Mouse (Mus musculus) midbrain, embryonic 13.5 days (tissue): ENCODE measurements around the gene Cpm. TPM values are rescaled to one million over a fixed set of nuclear protein-coding genes. Genes with fewer than 3 reads are reported as not detected.

Experiments used
- ATAC-seq: fragments of 200-750 bp; cut with Nextera tagmentation; 2 replicates; pipeline ENCODE4 v1.8.0; 2017; ENCODE audit warnings: mild to moderate bottlenecking, moderate TSS enrichment, moderate library complexity
- H3K27ac ChIP-seq: fragments of 300-500 bp; sonication (generic); 2 replicates; pipeline ENCODE4 v1.5.1; 2015; ENCODE audit warnings: inconsistent platforms, mild to moderate bottlenecking, moderate library complexity
- H3K27me3 ChIP-seq: fragments of 300-500 bp; sonication (generic); 2 replicates; pipeline ENCODE4 v1.6.1; 2015; ENCODE audit warnings: mild to moderate bottlenecking, inconsistent platforms
- H3K36me3 ChIP-seq: fragments of 300-500 bp; sonication (generic); 2 replicates; pipeline ENCODE4 v1.6.1; 2015; ENCODE audit warnings: mild to moderate bottlenecking, inconsistent platforms
- H3K4me1 ChIP-seq: fragments of 300-500 bp; sonication (generic); replicated peaks from 2 replicates; pipeline ENCODE4 v1.6.1; 2015; ENCODE audit warnings: inconsistent platforms
- H3K4me2 ChIP-seq: fragments of 300-500 bp; sonication (generic); replicated peaks from 2 replicates; pipeline ENCODE4 v1.6.1; 2015; ENCODE audit warnings: moderate library complexity, mild to moderate bottlenecking, inconsistent platforms
- H3K4me3 ChIP-seq: fragments of 300-500 bp; sonication (generic); replicated peaks from 2 replicates; pipeline ENCODE4 v1.5.1; 2015; ENCODE audit warnings: mild to moderate bottlenecking, inconsistent platforms
- H3K9ac ChIP-seq: fragments of 300-500 bp; sonication (generic); replicated peaks from 2 replicates; pipeline ENCODE4 v1.6.1; 2015; ENCODE audit warnings: mild to moderate bottlenecking, inconsistent platforms
- H3K9me3 ChIP-seq: fragments of 300-500 bp; sonication (generic); 2 replicates; pipeline ENCODE4 v1.6.1; 2016; ENCODE audit warnings: mild to moderate bottlenecking, inconsistent platforms
- WGBS: fragments of 180-500 bp; shearing (Covaris S2); methylation state at CpG from one replicate; pipeline ENCODE4 v1.1.7; 2015; 5-methylcytosine and 5-hydroxymethylcytosine counted together
- polyA plus RNA-seq: library from polyadenylated mRNA; unstranded; fragments of >200 nt; fragmentation: Nextera tagmentation; extraction: Ambion mirVana; gene quantifications from 2 replicates; pipeline ENCODE4 v1.2.1, GENCODE M21; 2015

Gene Cpm
- 3.3 and 5.7 TPM in 2 replicates for polyA plus RNA-seq

- H3K4me1 ChIP-seq = peaks cover 16% of the 10 kb centered on the region
- under 1% methylated on average over 72 of the region's 73 CpGs for WGBS
- peaks cover 59% of the 10 kb centered on the region for H3K27me3 ChIP-seq
Measured at GRCm38 (mm10) chr10:117629169-117629971, at the start of gene Cpm. Gene Cpm, plus strand, starts transcription at chr10:117629500.

DNA sequence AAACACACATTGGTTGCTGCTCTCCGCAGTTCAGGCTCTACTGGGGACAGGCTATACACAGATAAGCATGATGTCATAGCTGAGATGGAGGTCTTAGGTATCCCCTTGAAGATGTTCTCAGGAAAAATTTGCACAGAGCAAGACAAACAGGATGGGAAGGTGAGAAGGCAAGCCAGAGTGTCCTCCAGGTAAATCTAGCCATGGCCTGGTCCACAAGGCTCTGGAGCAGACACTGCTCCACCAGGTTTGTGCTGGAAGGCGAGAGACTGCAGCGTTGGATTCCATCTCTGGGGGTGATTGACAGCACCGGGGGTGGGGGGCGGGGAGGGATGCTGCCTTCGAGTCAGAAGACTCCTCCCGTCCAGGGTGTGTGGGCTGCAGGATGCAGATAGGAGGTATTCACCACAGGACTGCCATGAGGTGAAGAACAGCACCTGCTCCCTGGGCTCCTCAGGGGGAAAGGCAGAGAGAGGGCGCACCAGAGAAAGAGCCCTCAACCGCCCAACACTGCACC is 49.5 kb upstream of the Cpm start:
- Histone ChIP-seq H3K4me3 (no peak overlapping the region), H3K9me3 (no peaks in the 10 kb centered on the region), H3K9ac (no peak overlapping the region), H3K27ac (no peak overlapping the region), H3K36me3 (no peaks in the 10 kb centered on the region), H3K4me2 (no peak overlapping the region), H3K27me3 (no peaks in the 10 kb centered on the region), H3K4me1 (peaks cover 3% of the 10 kb centered on the region; the same call in 1 of the 2 replicates)
- 58% methylated on average over 9 of the region's 9 CpGs for WGBS
- ATAC-seq = no peak

More at GRCm38 (mm10) chr10:117629169-117629971, at the start of gene Cpm:
- ATAC-seq = peak; percentile 90
- Histone ChIP-seq H3K9ac (peak within 1 kb of the TSS; percentile 55), H3K4me2 (peak within 1 kb of the TSS; percentile 82), H3K9me3 (no peaks in the 10 kb centered on the region), H3K4me3 (peak within 1 kb of the TSS; percentile 51), H3K27ac (no peak within 1 kb of the TSS), H3K36me3 (no peaks in the 10 kb centered on the region)

DNA sequence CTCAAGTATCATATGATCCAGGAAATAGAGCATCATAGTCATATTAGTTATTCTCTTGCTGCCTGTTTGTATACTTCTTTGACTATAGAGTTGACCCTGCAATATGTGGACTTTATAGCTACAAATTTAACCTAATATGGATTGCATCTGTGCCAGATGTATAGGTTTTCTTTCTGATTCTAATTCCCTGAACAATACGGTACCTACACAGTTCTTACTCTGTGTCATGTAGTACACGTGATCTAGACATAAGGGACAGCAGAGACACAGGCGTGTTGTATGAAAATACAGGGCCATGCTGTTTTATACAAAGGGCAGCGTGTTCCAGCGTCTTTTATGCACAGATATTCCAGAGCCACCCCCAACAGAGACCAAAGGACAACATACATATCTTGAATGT is 48.9 kb upstream of the Cpm start:
- Histone ChIP-seq H3K4me2 (no peak overlapping the region), H3K9me3 (no peaks in the 10 kb centered on the region), H3K27ac (no peak overlapping the region), H3K9ac (no peak overlapping the region), H3K27me3 (no peaks in the 10 kb centered on the region), H3K4me3 (no peak overlapping the region), H3K36me3 (no peaks in the 10 kb centered on the region), H3K4me1 (peaks cover 3% of the 10 kb centered on the region; the same call in 1 of the 2 replicates)
- ATAC-seq = no peak
- 87% methylated on average over 5 of the region's 5 CpGs for WGBS

DNA sequence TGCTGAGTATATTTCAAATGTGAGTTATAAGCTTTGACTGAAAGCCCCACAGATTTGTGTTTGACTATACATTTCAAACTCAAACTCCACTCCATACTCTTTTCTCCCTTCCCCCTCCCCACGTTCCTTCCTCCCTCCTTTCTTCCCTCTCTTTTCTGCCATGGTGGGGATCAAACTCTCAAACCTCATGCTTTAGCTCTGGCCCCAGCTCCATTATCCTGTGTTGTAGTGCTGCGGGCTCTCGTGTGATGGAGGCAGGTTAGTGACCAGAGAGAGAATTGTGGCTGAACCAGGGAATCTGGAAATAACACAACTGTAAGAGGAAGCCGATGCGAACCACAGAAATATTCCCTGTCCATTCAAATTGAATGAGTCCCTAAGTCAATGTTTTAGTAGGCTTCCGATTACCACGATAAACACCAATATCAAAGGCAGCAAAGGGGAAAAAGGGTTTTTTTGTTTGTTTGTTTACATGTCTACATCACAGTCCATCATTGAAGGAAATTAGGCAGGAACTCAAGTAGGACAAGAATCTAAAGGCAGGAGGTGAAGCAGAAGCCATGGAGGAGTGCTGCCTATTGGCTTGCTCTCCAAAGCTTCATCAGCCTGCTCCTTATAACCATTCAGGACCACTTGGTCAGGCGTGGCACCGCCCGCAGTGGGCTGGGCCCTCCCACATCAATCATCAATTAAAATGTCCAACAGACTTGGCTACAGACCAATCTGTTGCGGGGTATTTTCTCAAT is 48.1 kb upstream of the Cpm start:
- Histone ChIP-seq H3K4me3 (no peak overlapping the region), H3K9ac (no peak overlapping the region), H3K27ac (no peak overlapping the region), H3K4me2 (no peak overlapping the region), H3K36me3 (no peaks in the 10 kb centered on the region), H3K27me3 (no peaks in the 10 kb centered on the region), H3K9me3 (no peaks in the 10 kb centered on the region), H3K4me1 (no peaks in the 10 kb centered on the region)
- ATAC-seq = no peak
- 93% methylated on average over 11 of the region's 11 CpGs for WGBS

DNA sequence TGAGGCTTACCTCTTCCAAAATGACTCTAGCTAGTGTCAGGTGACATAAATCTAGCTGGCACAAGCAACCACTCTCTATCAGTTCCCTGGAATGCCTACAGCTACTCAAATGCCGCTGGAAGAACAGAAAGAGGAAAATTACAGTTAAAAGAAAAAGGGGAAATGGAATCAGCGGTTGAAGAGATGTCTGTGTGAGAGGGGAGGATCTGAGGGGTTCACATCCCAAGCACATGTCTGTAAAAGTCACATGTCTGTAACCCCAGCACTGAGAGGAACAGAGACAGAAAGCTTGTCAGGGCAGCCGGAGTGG is 47.6 kb upstream of the Cpm start:
- Histone ChIP-seq H3K27ac (no peak overlapping the region), H3K9ac (no peak overlapping the region), H3K9me3 (no peaks in the 10 kb centered on the region), H3K4me3 (no peak overlapping the region), H3K4me1 (no peaks in the 10 kb centered on the region), H3K4me2 (no peak overlapping the region), H3K36me3 (no peaks in the 10 kb centered on the region), H3K27me3 (no peaks in the 10 kb centered on the region)
- ATAC-seq = no peak
- WGBS = 97% methylated on average over 3 of the region's 3 CpGs

GRCm38 (mm10) chr10:117583155-117584061 is 45.9 kb upstream of the Cpm start:
- Histone ChIP-seq H3K4me2 (no peak overlapping the region), H3K27ac (no peak overlapping the region), H3K27me3 (no peaks in the 10 kb centered on the region), H3K4me1 (no peaks in the 10 kb centered on the region), H3K36me3 (no peaks in the 10 kb centered on the region), H3K9ac (no peak overlapping the region), H3K4me3 (no peak overlapping the region), H3K9me3 (no peaks in the 10 kb centered on the region)
- ATAC-seq = no peak
- WGBS = 84% methylated on average over 14 of the region's 14 CpGs

GRCm38 (mm10) chr10:117584102-117584501 is 45.2 kb upstream of the Cpm start:
- no peak overlapping the region for H3K4me3 ChIP-seq
- no peak for ATAC-seq
- H3K36me3 ChIP-seq = no peaks in the 10 kb centered on the region
- no peaks in the 10 kb centered on the region for H3K4me1 ChIP-seq
- H3K27me3 ChIP-seq = no peaks in the 10 kb centered on the region
- 81% methylated on average over 3 of the region's 3 CpGs for WGBS
- no peaks in the 10 kb centered on the region for H3K9me3 ChIP-seq
- H3K4me2 ChIP-seq = no peak overlapping the region
- no peak overlapping the region for H3K27ac ChIP-seq
- H3K9ac ChIP-seq = no peak overlapping the region

DNA sequence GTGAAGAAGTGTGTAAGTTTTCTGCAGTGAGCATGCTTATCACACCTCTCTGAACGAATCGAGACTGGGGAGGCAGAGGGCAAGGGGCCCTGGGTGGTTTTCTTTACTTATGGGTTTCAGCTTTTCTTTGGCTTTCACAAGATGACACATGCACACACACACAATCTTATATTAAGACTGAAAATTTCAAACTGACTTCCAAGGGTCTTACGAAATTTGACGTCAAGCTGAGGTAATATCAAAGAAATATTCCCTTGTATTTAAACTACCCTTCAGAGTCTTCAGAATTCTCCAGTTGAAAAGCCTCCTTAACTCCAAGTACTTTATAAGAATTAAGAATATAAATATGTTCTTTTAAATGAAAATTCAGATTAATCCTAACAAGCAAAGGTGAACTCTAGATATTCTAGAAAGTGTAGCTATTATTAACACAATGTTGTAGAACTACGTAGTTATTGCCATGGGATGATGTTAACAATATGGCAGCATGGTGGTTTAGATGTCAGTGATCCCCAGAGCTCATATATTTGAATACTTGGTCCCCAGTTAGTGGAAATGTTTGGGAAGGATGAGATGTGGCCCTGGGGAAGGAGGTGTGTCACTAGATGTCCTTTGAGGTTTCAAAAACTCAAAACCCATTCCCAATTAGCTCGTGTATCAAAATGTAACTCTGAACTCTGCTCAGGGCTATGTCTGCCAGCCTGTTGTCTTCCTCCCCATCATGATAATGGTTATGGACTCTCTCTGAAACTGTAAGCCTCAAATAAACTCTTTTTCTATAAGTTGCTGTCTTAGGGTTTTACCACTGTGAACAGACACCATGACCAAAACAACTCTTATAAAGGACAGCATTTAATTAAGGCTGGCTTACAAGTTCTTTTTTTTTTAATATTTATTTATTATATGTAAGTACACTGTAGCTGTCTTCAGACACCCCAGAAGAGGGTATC is 44.5 kb upstream of the Cpm start:
- no peak overlapping the region for H3K4me3 ChIP-seq
- no peak for ATAC-seq
- no peaks in the 10 kb centered on the region for H3K9me3 ChIP-seq
- no peak overlapping the region for H3K4me2 ChIP-seq
- no peaks in the 10 kb centered on the region for H3K4me1 ChIP-seq
- no peak overlapping the region for H3K27ac ChIP-seq
- WGBS = 93% methylated on average over 6 of the region's 6 CpGs
- H3K36me3 ChIP-seq = no peaks in the 10 kb centered on the region
- no peak overlapping the region for H3K9ac ChIP-seq
- no peaks in the 10 kb centered on the region for H3K27me3 ChIP-seq

- WGBS = 79% methylated on average over 2 of the region's 2 CpGs
- no peaks in the 10 kb centered on the region for H3K27me3 ChIP-seq
- H3K4me1 ChIP-seq = no peaks in the 10 kb centered on the region
- H3K4me3 ChIP-seq = no peak overlapping the region
- H3K27ac ChIP-seq = no peak overlapping the region
- no peak overlapping the region for H3K9ac ChIP-seq
- H3K9me3 ChIP-seq = no peaks in the 10 kb centered on the region
- no peaks in the 10 kb centered on the region for H3K36me3 ChIP-seq
- no peak for ATAC-seq
- H3K4me2 ChIP-seq = no peak overlapping the region
Measured at GRCm38 (mm10) chr10:117585600-117586299, 43.5 kb upstream of the Cpm start.

- Histone ChIP-seq H3K4me1 (no peaks in the 10 kb centered on the region), H3K27ac (no peak overlapping the region), H3K4me3 (no peak overlapping the region), H3K4me2 (no peak overlapping the region), H3K9me3 (no peaks in the 10 kb centered on the region), H3K9ac (no peak overlapping the region), H3K36me3 (no peaks in the 10 kb centered on the region), H3K27me3 (no peaks in the 10 kb centered on the region)
- ATAC-seq = 0 out of 2 replicates have a peak, but pooled peaks have one; percentile 14
- 44% methylated on average over 11 of the region's 11 CpGs for WGBS
Measured at GRCm38 (mm10) chr10:117586859-117587258, 42.4 kb upstream of the Cpm start.
